Mouse (Mus musculus) limb, embryonic 11.5 days (tissue): ENCODE data around the gene Csf2ra. TPM values are rescaled to one million over a fixed set of nuclear protein-coding genes. Genes with fewer than 3 reads are reported as not detected.
A peak's percentile ranks its signal among the peaks of the same experiment; 100 is the strongest.
"Not testable (repeated sequence)": the region's sequence is repeated elsewhere in the genome, so short reads cannot be mapped to it uniquely, and the experiment has no call there.

ENCODE experiments used
- ATAC-seq: fragments of 200-750 bp; cut with Nextera tagmentation; 2 replicates; pipeline ENCODE4 v1.8.0; 2017; ENCODE audit warnings: low read depth; ENCODE audit not compliant: insufficient number of reproducible peaks, low FRiP score, low TSS enrichment
- DNase-seq: peaks from one replicate; pipeline ENCODE4 v3.0.0-alpha.2; 2015; ENCODE audit warnings: low spot score
- H3K27ac ChIP-seq: fragments of 300-500 bp; sonication (generic); replicated peaks from 2 replicates; pipeline ENCODE4 v1.5.1; 2014; ENCODE audit warnings: low read depth, mild to moderate bottlenecking, low read length
- H3K27me3 ChIP-seq: fragments of 300-500 bp; sonication (generic); 2 replicates; pipeline ENCODE4 v1.6.1; 2014; ENCODE audit warnings: mild to moderate bottlenecking, low read length, mixed read lengths; ENCODE audit not compliant: control insufficient read depth, insufficient read depth
- H3K36me3 ChIP-seq: fragments of 300-500 bp; sonication (generic); 2 replicates; pipeline ENCODE4 v1.6.1; 2014; ENCODE audit warnings: mild to moderate bottlenecking, low read length, moderate library complexity, mixed read lengths; ENCODE audit not compliant: control insufficient read depth, insufficient read depth
- H3K4me1 ChIP-seq: fragments of 300-500 bp; sonication (generic); 2 replicates; pipeline ENCODE4 v1.6.1; 2014; ENCODE audit warnings: low read length, mixed read lengths; ENCODE audit not compliant: control insufficient read depth, insufficient read depth
- H3K4me2 ChIP-seq: fragments of 300-500 bp; sonication (generic); 2 replicates; pipeline ENCODE4 v1.6.1; 2014; ENCODE audit warnings: low read depth, mild to moderate bottlenecking, moderate library complexity; ENCODE audit not compliant: severe bottlenecking
- H3K4me3 ChIP-seq: fragments of 300-500 bp; sonication (generic); 2 replicates; pipeline ENCODE4 v1.5.1; 2014; ENCODE audit warnings: low read depth, low read length
- H3K9ac ChIP-seq: fragments of 300-500 bp; sonication (generic); 2 replicates; pipeline ENCODE4 v1.6.1; 2014; ENCODE audit warnings: mild to moderate bottlenecking, low read length
- H3K9me3 ChIP-seq: fragments of 300-500 bp; sonication (generic); 2 replicates; pipeline ENCODE4 v1.6.1; 2016; ENCODE audit warnings: low read length; ENCODE audit not compliant: control insufficient read depth
- WGBS: fragments of 180-500 bp; shearing (Covaris S2); extraction: QIAGEN DNeasy Blood & Tissue Kit; methylation state at CpG from one replicate; pipeline ENCODE4 v1.1.7; 2014; 5-methylcytosine and 5-hydroxymethylcytosine counted together
- polyA plus RNA-seq: library from polyadenylated mRNA; unstranded; fragments of >200 nt; fragmentation: Nextera tagmentation; extraction: Ambion mirVana; gene quantifications from 2 replicates; pipeline ENCODE4 v1.2.1, GENCODE M21; 2014

The Csf2ra gene
- 15.1 and 17.6 TPM in 2 replicates for polyA plus RNA-seq

- peak within 1 kb of the TSS; percentile 50 for H3K4me3 ChIP-seq
- 58% methylated on average over 36 of the region's 36 CpGs for WGBS
- no peak within 1 kb of the TSS for H3K9ac ChIP-seq
- no peaks in the 10 kb centered on the region for H3K4me1 ChIP-seq
- no peaks in the 10 kb centered on the region for H3K36me3 ChIP-seq
- DNase-seq (peak; percentile 32), ATAC-seq (peak; percentile 2; the same call in 1 of the 2 replicates)
- H3K27ac ChIP-seq = no peak within 1 kb of the TSS
- no peaks in the 10 kb centered on the region for H3K9me3 ChIP-seq
- H3K27me3 ChIP-seq = no peaks in the 10 kb centered on the region
- peak within 1 kb of the TSS; percentile 48 for H3K4me2 ChIP-seq
These were observed at the start of gene Csf2ra for GRCm38 (mm10) chr19:61227941-61228701. Gene Csf2ra (minus strand): TSS chr19:61228429.

GRCm38 (mm10) chr19:61275446-61275845 is 47.2 kb upstream of the Csf2ra start:
- Histone ChIP-seq H3K9me3 (no peaks in the 10 kb centered on the region), H3K4me3 (no peak overlapping the region), H3K9ac (no peak overlapping the region), H3K4me2 (no peak overlapping the region), H3K27ac (no peak overlapping the region), H3K27me3 (no peaks in the 10 kb centered on the region), H3K36me3 (no peaks in the 10 kb centered on the region), H3K4me1 (no peaks in the 10 kb centered on the region)
- DNase-seq (no peak), ATAC-seq (no peak)
- WGBS = 90% methylated on average over 1 of the region's 1 CpGs

- H3K36me3 ChIP-seq, H3K27ac ChIP-seq, H3K4me1 ChIP-seq, ATAC-seq, H3K27me3 ChIP-seq, H3K4me2 ChIP-seq, H3K9me3 ChIP-seq, H3K4me3 ChIP-seq, DNase-seq, H3K9ac ChIP-seq: not testable (repeated sequence)
- WGBS = 28% methylated on average over 11 of the region's 11 CpGs
These were observed 40.9 kb upstream of the Csf2ra start for GRCm38 (mm10) chr19:61269141-61269540.

GRCm38 (mm10) chr19:61267141-61267540 is 38.9 kb upstream of the Csf2ra start:
- no peak for DNase-seq
- H3K4me1 ChIP-seq = no peaks in the 10 kb centered on the region
- no peak for ATAC-seq
- no peak overlapping the region for H3K4me3 ChIP-seq
- 22% methylated on average over 7 of the region's 7 CpGs for WGBS
- H3K36me3 ChIP-seq = no peaks in the 10 kb centered on the region
- H3K9ac ChIP-seq = no peak overlapping the region
- no peak overlapping the region for H3K4me2 ChIP-seq
- no peaks in the 10 kb centered on the region for H3K27me3 ChIP-seq
- H3K27ac ChIP-seq = no peak overlapping the region
- H3K9me3 ChIP-seq = no peaks in the 10 kb centered on the region

- 2% methylated on average over 26 of the region's 26 CpGs for WGBS
- Histone ChIP-seq H3K4me1 (no peaks in the 10 kb centered on the region), H3K4me3 (no peak overlapping the region), H3K9ac (no peak overlapping the region), H3K27me3 (no peaks in the 10 kb centered on the region), H3K36me3 (no peaks in the 10 kb centered on the region), H3K4me2 (no peak overlapping the region), H3K27ac (no peak overlapping the region), H3K9me3 (no peaks in the 10 kb centered on the region)
- no peak for ATAC-seq
- peak; percentile 96 for DNase-seq
These were observed 38.4 kb upstream of the Csf2ra start for GRCm38 (mm10) chr19:61266651-61267050.

GRCm38 (mm10) chr19:61266246-61266615 is 38.0 kb upstream of the Csf2ra start:
- DNase-seq (peak; percentile 68), ATAC-seq (no peak)
- H3K4me1 ChIP-seq = no peaks in the 10 kb centered on the region
- H3K4me3 ChIP-seq = no peak overlapping the region
- WGBS = under 1% methylated on average over 12 of the region's 12 CpGs
- H3K36me3 ChIP-seq = no peaks in the 10 kb centered on the region
- no peak overlapping the region for H3K4me2 ChIP-seq
- no peaks in the 10 kb centered on the region for H3K27me3 ChIP-seq
- H3K27ac ChIP-seq = no peak overlapping the region
- no peak overlapping the region for H3K9ac ChIP-seq
- H3K9me3 ChIP-seq = no peaks in the 10 kb centered on the region

GRCm38 (mm10) chr19:61265349-61266245 is 37.4 kb upstream of the Csf2ra start:
- DNase-seq (peak; percentile 65), ATAC-seq (no peak)
- Histone ChIP-seq H3K27me3 (no peaks in the 10 kb centered on the region), H3K4me3 (no peak overlapping the region), H3K27ac (no peak overlapping the region), H3K4me2 (no peak overlapping the region), H3K9me3 (no peaks in the 10 kb centered on the region), H3K36me3 (no peaks in the 10 kb centered on the region), H3K4me1 (no peaks in the 10 kb centered on the region), H3K9ac (no peak overlapping the region)
- WGBS = 35% methylated on average over 3 of the region's 3 CpGs

- Histone ChIP-seq H3K27ac (no peak overlapping the region), H3K27me3 (no peaks in the 10 kb centered on the region), H3K9me3 (no peaks in the 10 kb centered on the region), H3K4me3 (no peak overlapping the region), H3K4me2 (no peak overlapping the region), H3K4me1 (no peaks in the 10 kb centered on the region), H3K36me3 (no peaks in the 10 kb centered on the region), H3K9ac (no peak overlapping the region)
- no peak for DNase-seq
- no peak for ATAC-seq
These were observed 36.7 kb upstream of the Csf2ra start for GRCm38 (mm10) chr19:61264933-61265332.
